Mouse (Mus musculus) ES-E14 (cell line): ENCODE results near the gene Grin2c.

ENCODE experiments used
- CHD2 ChIP-seq: IDR thresholded peaks from 2 replicates; pipeline ENCODE4 v1.6.1; 2014; ENCODE audit warnings: mild to moderate bottlenecking, low read depth, low read length, inconsistent platforms
- HCFC1 ChIP-seq: IDR thresholded peaks from 2 replicates; pipeline ENCODE4 v1.6.1; 2012; ENCODE audit warnings: low read length, inconsistent platforms, borderline replicate concordance; ENCODE audit not compliant: insufficient read depth
- MAFK ChIP-seq: IDR thresholded peaks from 2 replicates; pipeline ENCODE4 v1.6.1; 2014; ENCODE audit warnings: mild to moderate bottlenecking, low read depth, low read length, inconsistent platforms; ENCODE audit not compliant: insufficient read depth
- ZC3H11A ChIP-seq: IDR thresholded peaks from 2 replicates; pipeline ENCODE4 v1.6.1; 2012; ENCODE audit warnings: low read depth, mild to moderate bottlenecking, inconsistent platforms, low read length, borderline replicate concordance
- ZNF384 ChIP-seq: IDR thresholded peaks from 2 replicates; pipeline ENCODE4 v1.6.1; 2012; ENCODE audit warnings: low read depth, low read length, inconsistent platforms

- no peak for TF ChIP-seq CHD2
- TF ChIP-seq ZNF384: no peak
- no peak for TF ChIP-seq HCFC1
- no peak for TF ChIP-seq MAFK
- no peak for TF ChIP-seq ZC3H11A
These were observed 58.9 kb downstream of the Grin2c start for GRCm38 (mm10) chr11:115208126-115208525.
